Mouse (Mus musculus) gonadal fat pad, adult 2 months (tissue): ENCODE measurements around the gene Lepr. TPM values are rescaled to one million over a fixed set of nuclear protein-coding genes. Genes with fewer than 3 reads are reported as not detected.
"Not testable (repeated sequence)": the region's sequence is repeated elsewhere in the genome, so short reads cannot be mapped to it uniquely, and the experiment has no call there.

Source experiments
- DNase-seq: peaks from one replicate; pipeline ENCODE4 v3.0.0-alpha.2; 2012; ENCODE audit warnings: low read depth
- polyA plus RNA-seq: library from polyadenylated mRNA; depleted of rRNA; stranded (reverse); fragments of >200 nt; gene quantifications from 2 replicates; pipeline ENCODE4 v1.2.3, GENCODE M21; 2012; rRNA removed

Lepr gene
- polyA plus RNA-seq, 1 experiment: 1.7 TPM

DNA sequence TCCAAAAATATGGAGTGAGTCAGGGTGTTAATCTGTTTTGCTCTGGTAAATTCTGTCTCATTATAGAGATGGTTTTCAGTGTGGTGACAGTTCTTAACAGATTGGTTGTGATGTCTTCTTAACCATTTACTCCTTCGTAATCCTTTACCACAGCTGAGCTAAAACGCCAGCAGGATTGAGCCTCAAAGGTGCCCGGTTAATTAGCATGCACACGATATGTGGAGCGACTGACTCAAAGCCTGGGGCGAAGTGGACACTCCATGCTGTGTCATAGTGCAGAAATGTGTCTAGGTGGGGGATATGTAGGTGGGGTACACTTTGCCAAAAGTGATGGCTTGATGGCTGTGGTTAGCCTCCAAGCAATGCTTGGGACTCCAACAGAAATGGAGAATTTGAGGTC lies 1.4 kb upstream of the Lepr start:
- DNase-seq: no peak

DNA sequence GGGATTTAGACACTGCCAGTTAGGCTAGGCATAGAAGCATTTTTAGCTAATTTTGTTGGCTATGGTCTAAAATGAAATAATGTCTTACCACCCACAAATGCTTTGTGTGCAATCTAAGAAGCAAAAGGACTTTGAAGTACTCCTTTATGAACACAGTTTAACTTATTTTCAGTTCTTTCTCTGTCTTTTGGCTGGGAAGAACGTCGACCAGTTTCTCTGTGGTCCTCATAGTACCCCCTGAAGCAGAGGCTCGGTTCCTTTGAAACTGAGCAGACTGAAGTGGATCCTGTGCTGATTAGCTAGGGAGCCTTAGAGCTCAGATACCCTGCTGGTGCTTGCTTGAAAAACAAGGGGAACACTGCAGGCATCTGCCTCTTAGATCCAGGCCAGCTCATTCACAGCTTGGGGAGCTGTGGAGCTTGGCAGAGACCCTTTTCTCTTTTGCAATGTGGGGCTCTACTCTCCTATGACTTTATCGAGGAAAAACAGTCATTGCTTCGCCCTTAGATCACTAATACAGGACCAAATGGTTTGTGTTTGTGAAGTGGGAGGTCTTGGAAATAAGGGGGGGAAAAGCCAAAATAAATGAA lies 1.9 kb downstream of the Lepr start:
- no peak for DNase-seq

DNA sequence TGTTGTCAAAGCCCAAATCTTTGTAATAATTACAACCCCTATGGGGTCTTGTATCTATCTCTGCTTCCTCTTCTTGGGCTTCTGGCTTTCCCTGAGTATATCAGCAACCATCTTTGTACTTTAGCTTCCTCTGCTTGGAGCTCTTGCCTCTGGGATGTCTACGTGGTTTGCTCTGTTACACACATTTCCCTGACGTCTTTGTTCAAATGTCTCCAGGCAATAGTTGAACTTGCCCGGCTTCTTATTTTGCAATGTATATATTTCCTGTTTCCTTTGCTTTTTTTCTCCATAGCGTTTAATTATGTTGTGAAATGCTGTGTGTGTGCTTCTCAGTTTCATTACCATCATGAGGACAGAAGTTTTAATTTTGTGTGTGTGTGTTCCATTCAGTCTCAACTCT lies 4.5 kb downstream of the Lepr start:
- peak; percentile 28 for DNase-seq

DNA sequence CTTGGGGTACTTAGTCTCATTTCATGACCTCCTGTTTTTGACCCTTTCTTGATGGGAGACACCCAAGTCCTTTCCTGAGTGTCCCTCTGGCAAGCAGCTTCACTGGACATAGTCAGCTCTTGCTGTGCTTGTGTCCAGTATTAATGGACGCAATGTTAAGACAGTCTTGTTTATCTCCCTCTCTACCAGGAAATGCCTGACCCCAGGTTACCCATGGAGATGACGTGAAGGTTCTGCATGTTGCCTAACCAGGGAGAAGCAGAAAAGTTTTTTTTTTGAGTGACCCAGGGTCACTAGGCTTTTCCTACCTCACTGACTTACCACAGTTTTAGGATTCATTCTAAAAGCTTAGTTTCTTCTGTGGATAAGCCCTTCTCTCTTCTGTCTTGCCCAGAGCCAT lies 24.8 kb downstream of the Lepr start:
- DNase-seq: no peak

DNA sequence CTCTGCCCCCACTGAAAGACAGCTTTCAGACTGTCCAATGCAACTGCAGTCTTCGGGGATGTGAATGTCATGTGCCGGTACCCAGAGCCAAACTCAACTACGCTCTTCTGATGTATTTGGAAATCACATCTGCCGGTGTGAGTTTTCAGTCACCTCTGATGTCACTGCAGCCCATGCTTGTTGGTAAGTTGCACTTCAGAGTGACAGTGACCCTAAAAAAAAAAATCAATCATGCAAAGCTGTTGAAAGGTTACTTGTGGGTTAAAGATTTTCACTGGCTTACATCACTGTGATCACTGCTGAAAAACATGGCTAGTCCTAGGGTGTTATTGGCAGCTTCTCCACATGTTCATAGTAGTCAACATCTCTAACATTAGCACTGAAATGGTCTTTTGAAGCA lies 28.3 kb downstream of the Lepr start:
- DNase-seq: no peak

DNA sequence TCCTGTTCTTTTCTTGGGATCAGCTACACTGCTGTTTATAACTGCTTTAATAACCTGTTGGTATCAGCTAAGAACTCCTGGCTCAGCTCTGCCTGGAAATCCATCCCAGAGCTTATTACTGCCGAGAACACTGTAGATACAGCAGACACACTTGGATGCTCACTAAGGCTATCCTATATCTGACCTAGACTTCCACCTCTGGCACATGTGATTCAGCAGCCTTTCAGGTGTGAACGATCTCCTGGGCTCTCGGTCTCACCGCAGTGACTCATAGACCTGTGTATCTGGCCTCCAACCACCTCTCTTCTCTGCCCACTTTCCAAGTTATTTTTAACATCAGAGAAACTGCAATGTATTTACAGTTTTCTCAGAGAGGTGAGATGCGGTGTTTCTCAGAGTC lies 43.3 kb downstream of the Lepr start:
- DNase-seq: no peak

DNA sequence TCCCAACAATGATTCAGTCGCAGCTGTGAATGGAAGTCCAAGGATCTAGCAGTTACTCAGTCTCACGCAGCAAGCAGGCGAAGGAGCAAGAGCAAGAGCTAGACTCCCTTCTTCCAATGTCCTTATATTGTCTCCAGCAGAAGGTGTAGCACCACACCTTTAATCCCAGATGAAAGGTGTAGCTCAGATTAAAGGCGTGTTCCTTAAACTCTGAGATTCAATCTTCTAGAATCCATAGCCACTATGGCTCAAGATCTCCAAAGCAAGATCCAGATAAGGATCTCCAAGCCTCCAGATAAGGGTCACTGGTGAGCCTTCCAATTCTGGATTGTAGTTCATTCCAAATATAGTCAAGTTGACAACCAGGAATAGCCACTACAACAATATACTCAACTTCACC lies 126.7 kb downstream of the Lepr start, which contains the start of gene B020004J07Rik:
Gene B020004J07Rik (minus strand): TSS at position 101 of the 400 bp plus-strand sequence.
- DNase-seq: not testable (repeated sequence)

DNA sequence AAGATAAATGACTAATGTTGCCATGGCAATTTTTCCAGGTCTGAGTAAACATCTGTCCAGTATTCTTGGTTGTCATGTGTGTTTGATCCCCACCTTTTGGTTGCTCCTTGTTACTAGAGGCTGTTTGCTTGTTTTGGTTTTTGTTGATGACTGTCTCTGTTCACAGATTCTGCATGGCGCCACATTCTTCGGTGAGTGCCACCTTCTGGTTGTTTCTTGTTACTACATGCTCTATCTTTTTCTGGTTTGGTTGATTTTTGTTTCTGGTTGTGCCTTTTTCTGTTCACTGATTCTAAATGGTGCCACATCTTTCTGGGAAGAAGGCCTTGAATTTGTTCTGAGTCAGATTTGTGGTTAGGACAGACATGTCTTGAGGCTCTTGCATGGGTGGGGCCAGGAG lies 133.7 kb downstream of the Lepr start:
- no peak for DNase-seq

DNA sequence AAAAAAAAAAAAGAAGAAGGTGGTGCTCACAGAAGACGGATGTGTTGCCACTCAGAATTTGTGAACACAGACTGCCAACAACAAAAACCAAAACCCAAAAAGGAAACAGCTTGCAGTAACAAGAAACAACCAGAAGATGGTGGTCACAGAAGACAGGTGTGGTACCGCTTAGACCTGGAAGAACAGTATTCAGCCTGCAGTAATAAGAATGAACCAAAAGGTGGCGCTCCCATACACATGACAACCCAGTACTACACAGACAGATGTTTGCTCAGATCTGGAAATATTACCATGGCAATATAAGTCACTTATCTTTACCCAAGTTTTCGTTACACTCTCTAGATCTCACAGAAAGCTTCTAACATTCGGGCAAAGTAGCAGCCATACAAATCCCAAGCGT lies 143.7 kb downstream of the Lepr start:
- DNase-seq: no peak

DNA sequence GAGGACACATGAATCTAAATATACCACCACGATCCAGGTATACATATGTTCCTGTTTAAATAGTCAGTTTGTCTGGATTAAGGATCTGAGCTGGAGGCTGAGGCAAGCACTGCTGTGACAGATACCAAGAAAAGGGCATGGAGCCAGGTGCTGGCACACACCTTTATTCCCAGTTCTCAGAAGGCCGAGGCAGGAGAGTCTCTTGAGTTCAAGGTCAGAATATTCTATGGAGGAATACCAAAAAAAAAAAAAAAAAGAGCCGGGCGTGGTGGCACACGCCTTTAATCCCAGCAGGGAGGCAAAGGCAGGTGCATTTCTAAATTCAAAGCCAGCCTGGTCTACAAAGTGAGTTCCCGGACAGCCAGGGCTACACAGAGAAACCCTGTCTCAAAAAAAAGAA lies 145.1 kb downstream of the Lepr start:
- no peak for DNase-seq

Other genes starting within 250 kb of the Lepr start
- 1.8 and 2.7 TPM in 2 replicates for gene Dnajc6, start 220.8 kb upstream of the Lepr start, polyA plus RNA-seq
- gene Leprot, start 69.7 kb upstream of the Lepr start, polyA plus RNA-seq: 81.5 and 83.5 TPM in 2 replicates
- gene B020004J07Rik, start 126.6 kb downstream of the Lepr start, polyA plus RNA-seq: not detected in 2 replicates
- gene C130073F10Rik, start 176.4 kb downstream of the Lepr start, polyA plus RNA-seq: not detected in 2 replicates
- not detected in 2 replicates for gene Gm12800, start 191.7 kb downstream of the Lepr start, polyA plus RNA-seq
- gene Gm12794, start 223.0 kb downstream of the Lepr start, polyA plus RNA-seq: not detected in 2 replicates